Mouse (Mus musculus): ENCODE measurements around the gene Gm44805. TPM values are rescaled to one million over a fixed set of nuclear protein-coding genes. Genes with fewer than 3 reads are reported as not detected.
A peak's percentile ranks its signal among the peaks of the same experiment; 100 is the strongest.

Gene Gm44805
- polyA plus RNA-seq, 1 experiment from 2014 or later: 0.38 TPM

GRCm38 (mm10) chr7:19629361-19629734 is 51.9 kb downstream of the Gm44805 start, which contains the start of gene Relb:
TSS of gene Relb (minus strand) at chr7:19629438.
- peak within 1 kb of the TSS; percentile 81 for H3K4me3 ChIP-seq (ENCODE audit: low read length)
- H3K36me3 ChIP-seq (ENCODE audit: control insufficient read depth, insufficient read depth): peaks cover 16% of the 10 kb centered on the region
- H3K27me3 ChIP-seq (ENCODE audit: control insufficient read depth, insufficient read depth, low read length): no peaks in the 10 kb centered on the region
- peak within 1 kb of the TSS; percentile 79 for H3K9ac ChIP-seq (ENCODE audit: low read length)
- peak within 1 kb of the TSS; percentile 89 for H3K27ac ChIP-seq (ENCODE audit: low read length)
- no peaks in the 10 kb centered on the region for H3K9me3 ChIP-seq (replicated peaks; ENCODE audit: control insufficient read depth, low read length)
- peak within 1 kb of the TSS; percentile 96 for H3K4me2 ChIP-seq (ENCODE audit: low read depth, low read length)
- 1% methylated on average over 37 of the region's 41 CpGs for WGBS
- H3K4me1 ChIP-seq (ENCODE audit: control insufficient read depth, insufficient read depth, low read length): peaks cover 4% of the 10 kb centered on the region; the same call in 1 of the 2 replicates
- peak; percentile 73 for ATAC-seq (replicated peaks; ENCODE audit: extremely low read depth, insufficient read depth, low FRiP score)

GRCm38 (mm10) chr7:19628536-19629360 is 52.5 kb downstream of the Gm44805 start:
- ATAC-seq (replicated peaks; ENCODE audit: extremely low read depth, insufficient read depth, low FRiP score): peak; percentile 86
- 2% methylated on average over 57 of the region's 57 CpGs for WGBS
- no peaks in the 10 kb centered on the region for H3K9me3 ChIP-seq (replicated peaks; ENCODE audit: control insufficient read depth, low read length)
- peak overlapping the region; percentile 96 for H3K4me2 ChIP-seq (ENCODE audit: low read depth, low read length)
- H3K4me1 ChIP-seq (ENCODE audit: control insufficient read depth, insufficient read depth, low read length): peaks cover 4% of the 10 kb centered on the region; the same call in 1 of the 2 replicates
- H3K4me3 ChIP-seq (ENCODE audit: low read length): peak overlapping the region; percentile 81
- H3K27me3 ChIP-seq (ENCODE audit: control insufficient read depth, insufficient read depth, low read length): no peaks in the 10 kb centered on the region
- H3K36me3 ChIP-seq (ENCODE audit: control insufficient read depth, insufficient read depth): peaks cover 10% of the 10 kb centered on the region
- peak overlapping the region; percentile 89 for H3K27ac ChIP-seq (ENCODE audit: low read length)
- peak overlapping the region; percentile 79 for H3K9ac ChIP-seq (ENCODE audit: low read length)

GRCm38 (mm10) chr7:19628192-19628535 is 53.1 kb downstream of the Gm44805 start:
- WGBS: 15% methylated on average over 17 of the region's 17 CpGs
- Histone ChIP-seq H3K36me3 (ENCODE audit: control insufficient read depth, insufficient read depth) (peaks cover 4% of the 10 kb centered on the region), H3K27ac (ENCODE audit: low read length) (peak overlapping the region; percentile 89), H3K9me3 (replicated peaks; ENCODE audit: control insufficient read depth, low read length) (no peaks in the 10 kb centered on the region), H3K4me3 (ENCODE audit: low read length) (peak overlapping the region; percentile 81), H3K27me3 (ENCODE audit: control insufficient read depth, insufficient read depth, low read length) (no peaks in the 10 kb centered on the region), H3K4me2 (ENCODE audit: low read depth, low read length) (peak overlapping the region; percentile 96), H3K9ac (ENCODE audit: low read length) (no peak overlapping the region), H3K4me1 (ENCODE audit: control insufficient read depth, insufficient read depth, low read length) (peaks cover 4% of the 10 kb centered on the region; the same call in 1 of the 2 replicates)
- no peak for ATAC-seq (replicated peaks; ENCODE audit: extremely low read depth, insufficient read depth, low FRiP score)

GRCm38 (mm10) chr7:19627721-19628120 is 53.5 kb downstream of the Gm44805 start:
- Histone ChIP-seq H3K4me3 (ENCODE audit: low read length) (peak overlapping the region; percentile 81; the same call in 1 of the 2 replicates), H3K36me3 (ENCODE audit: control insufficient read depth, insufficient read depth) (peaks cover 4% of the 10 kb centered on the region), H3K27me3 (ENCODE audit: control insufficient read depth, insufficient read depth, low read length) (no peaks in the 10 kb centered on the region), H3K9ac (ENCODE audit: low read length) (no peak overlapping the region), H3K9me3 (replicated peaks; ENCODE audit: control insufficient read depth, low read length) (no peaks in the 10 kb centered on the region), H3K4me2 (ENCODE audit: low read depth, low read length) (peak overlapping the region; percentile 96), H3K4me1 (ENCODE audit: control insufficient read depth, insufficient read depth, low read length) (peaks cover 4% of the 10 kb centered on the region; the same call in 1 of the 2 replicates), H3K27ac (ENCODE audit: low read length) (peak overlapping the region; percentile 89; the same call in 1 of the 2 replicates)
- no peak for ATAC-seq (replicated peaks; ENCODE audit: extremely low read depth, insufficient read depth, low FRiP score)
- 69% methylated on average over 3 of the region's 3 CpGs for WGBS

GRCm38 (mm10) chr7:19623433-19623832 is 57.8 kb downstream of the Gm44805 start:
- Histone ChIP-seq H3K27ac (ENCODE audit: low read length) (no peak overlapping the region), H3K9ac (ENCODE audit: low read length) (no peak overlapping the region), H3K27me3 (ENCODE audit: control insufficient read depth, insufficient read depth, low read length) (no peaks in the 10 kb centered on the region), H3K9me3 (replicated peaks; ENCODE audit: control insufficient read depth, low read length) (no peaks in the 10 kb centered on the region), H3K36me3 (ENCODE audit: control insufficient read depth, insufficient read depth) (no peaks in the 10 kb centered on the region), H3K4me3 (ENCODE audit: low read length) (no peak overlapping the region), H3K4me1 (ENCODE audit: control insufficient read depth, insufficient read depth, low read length) (0 out of 2 replicates have a peak, but pooled peaks cover 4% of the 10 kb centered on the region), H3K4me2 (ENCODE audit: low read depth, low read length) (no peak overlapping the region)
- no peak for ATAC-seq (replicated peaks; ENCODE audit: extremely low read depth, insufficient read depth, low FRiP score)
- 50% methylated on average over 2 of the region's 2 CpGs for WGBS

- H3K27me3 ChIP-seq (ENCODE audit: control insufficient read depth, insufficient read depth, low read length): no peaks in the 10 kb centered on the region
- no peak overlapping the region for H3K9ac ChIP-seq (ENCODE audit: low read length)
- ATAC-seq (replicated peaks; ENCODE audit: extremely low read depth, insufficient read depth, low FRiP score): no peak
- WGBS: 42% methylated on average over 6 of the region's 6 CpGs
- H3K9me3 ChIP-seq (replicated peaks; ENCODE audit: control insufficient read depth, low read length): no peaks in the 10 kb centered on the region
- H3K27ac ChIP-seq (ENCODE audit: low read length): no peak overlapping the region
- H3K4me3 ChIP-seq (ENCODE audit: low read length): no peak overlapping the region
- H3K4me2 ChIP-seq (ENCODE audit: low read depth, low read length): no peak overlapping the region
- no peaks in the 10 kb centered on the region for H3K36me3 ChIP-seq (ENCODE audit: control insufficient read depth, insufficient read depth)
- H3K4me1 ChIP-seq (ENCODE audit: control insufficient read depth, insufficient read depth, low read length): 0 out of 2 replicates have a peak, but pooled peaks cover 4% of the 10 kb centered on the region
These were observed 59.0 kb downstream of the Gm44805 start for GRCm38 (mm10) chr7:19622241-19622640.

Other genes starting within 250 kb of the Gm44805 start
- gene Mark4, start 222.6 kb downstream of the Gm44805 start, polyA plus RNA-seq (2015; fragmentation: Nextera tagmentation; extraction: Ambion mirVana): 4.5 and 6.2 TPM in 2 replicates
- gene Exoc3l2, start 218.1 kb downstream of the Gm44805 start, polyA plus RNA-seq (2015; fragmentation: Nextera tagmentation; extraction: Ambion mirVana): 0.50 and 0.59 TPM in 2 replicates
- 1.6 and 1.7 TPM in 2 replicates for gene Bloc1s3, start 173.1 kb downstream of the Gm44805 start, polyA plus RNA-seq (2015; fragmentation: Nextera tagmentation; extraction: Ambion mirVana)
- 73.2 and 83.4 TPM in 2 replicates for gene Trappc6a, start 173.0 kb downstream of the Gm44805 start, polyA plus RNA-seq (2015; fragmentation: Nextera tagmentation; extraction: Ambion mirVana)
- 0.14 TPM in 1 of 2 replicates, not detected in the other for gene Nkpd1, start 163.6 kb downstream of the Gm44805 start, polyA plus RNA-seq (2015; fragmentation: Nextera tagmentation; extraction: Ambion mirVana)
- gene Ppp1r37, start 118.3 kb downstream of the Gm44805 start, polyA plus RNA-seq (2015; fragmentation: Nextera tagmentation; extraction: Ambion mirVana): 18.2 and 21.1 TPM in 2 replicates
- gene Zfp296, start 104.1 kb downstream of the Gm44805 start, polyA plus RNA-seq (2015; fragmentation: Nextera tagmentation; extraction: Ambion mirVana): 0.24 and 0.66 TPM in 2 replicates
- gene Gemin7, start 103.8 kb downstream of the Gm44805 start, polyA plus RNA-seq (2015; fragmentation: Nextera tagmentation; extraction: Ambion mirVana): 125 and 127 TPM in 2 replicates
- gene Clasrp, start 76.9 kb downstream of the Gm44805 start, polyA plus RNA-seq (2015; fragmentation: Nextera tagmentation; extraction: Ambion mirVana): 31.9 and 35.1 TPM in 2 replicates
- gene Relb, start 52.0 kb downstream of the Gm44805 start, polyA plus RNA-seq (2015; fragmentation: Nextera tagmentation; extraction: Ambion mirVana): 8.3 and 12.4 TPM in 2 replicates
- gene Clptm1, start 16.4 kb downstream of the Gm44805 start, polyA plus RNA-seq (2015; fragmentation: Nextera tagmentation; extraction: Ambion mirVana): 74.3 and 81.9 TPM in 2 replicates
- 1.2 and 2.6 TPM in 2 replicates for gene Apoc2, start 3.5 kb downstream of the Gm44805 start, polyA plus RNA-seq (2015; fragmentation: Nextera tagmentation; extraction: Ambion mirVana)
- 0.22 and 0.37 TPM in 2 replicates for gene Apoc4, start 56 bp upstream of the Gm44805 start, polyA plus RNA-seq (2015; fragmentation: Nextera tagmentation; extraction: Ambion mirVana)
- gene Apoc1, start 11.2 kb upstream of the Gm44805 start, polyA plus RNA-seq (2015; fragmentation: Nextera tagmentation; extraction: Ambion mirVana): 8.9 and 9.2 TPM in 2 replicates
- 588 and 662 TPM in 2 replicates for gene Apoe, start 17.8 kb upstream of the Gm44805 start, polyA plus RNA-seq (2015; fragmentation: Nextera tagmentation; extraction: Ambion mirVana)
- gene Tomm40, start 34.0 kb upstream of the Gm44805 start, polyA plus RNA-seq (2015; fragmentation: Nextera tagmentation; extraction: Ambion mirVana): 146 and 158 TPM in 2 replicates
- gene Nectin2, start 69.1 kb upstream of the Gm44805 start, polyA plus RNA-seq (2015; fragmentation: Nextera tagmentation; extraction: Ambion mirVana): 63.5 and 76.8 TPM in 2 replicates
- 413 and 444 TPM in 2 replicates for gene Bcam, start 89.6 kb upstream of the Gm44805 start, polyA plus RNA-seq (2015; fragmentation: Nextera tagmentation; extraction: Ambion mirVana)
- 1.2 and 2.0 TPM in 2 replicates for gene Cblc, start 115.4 kb upstream of the Gm44805 start, polyA plus RNA-seq (2015; fragmentation: Nextera tagmentation; extraction: Ambion mirVana)
- 3.1 and 4.1 TPM in 2 replicates for gene Bcl3, start 141.3 kb upstream of the Gm44805 start, polyA plus RNA-seq (2015; fragmentation: Nextera tagmentation; extraction: Ambion mirVana)
- not detected in 2 replicates for gene Gm19345, start 170.6 kb upstream of the Gm44805 start, polyA plus RNA-seq (2015; fragmentation: Nextera tagmentation; extraction: Ambion mirVana)
- not detected in 2 replicates for gene Ceacam16, start 179.9 kb upstream of the Gm44805 start, polyA plus RNA-seq (2015; fragmentation: Nextera tagmentation; extraction: Ambion mirVana)
- gene Ceacam19, start 206.5 kb upstream of the Gm44805 start, polyA plus RNA-seq (2015; fragmentation: Nextera tagmentation; extraction: Ambion mirVana): 0.04 TPM in 1 of 2 replicates, not detected in the other
- 17.6 and 19.0 TPM in 2 replicates for gene Pvr, start 239.7 kb upstream of the Gm44805 start, polyA plus RNA-seq (2015; fragmentation: Nextera tagmentation; extraction: Ambion mirVana)

All from heart, embryonic 16.5 days (tissue).